Mouse (Mus musculus) forelimb bud, embryonic 11.5 days (tissue): ENCODE results near the gene Pcmt1.

Experiments used
- DNase-seq: peaks from one replicate; pipeline ENCODE4 v3.0.0-alpha.2; 2012; ENCODE audit warnings: low read depth, low spot score

The Pcmt1 gene

GRCm38 (mm10) chr10:7680731-7681301 lies at the start of gene Pcmt1, which contains the start of gene Lats1:
Gene Pcmt1, minus strand, starts transcription at chr10:7681136.
Gene Lats1, plus strand, starts transcription at chr10:7681214.
- peak; percentile 60 for DNase-seq

DNA sequence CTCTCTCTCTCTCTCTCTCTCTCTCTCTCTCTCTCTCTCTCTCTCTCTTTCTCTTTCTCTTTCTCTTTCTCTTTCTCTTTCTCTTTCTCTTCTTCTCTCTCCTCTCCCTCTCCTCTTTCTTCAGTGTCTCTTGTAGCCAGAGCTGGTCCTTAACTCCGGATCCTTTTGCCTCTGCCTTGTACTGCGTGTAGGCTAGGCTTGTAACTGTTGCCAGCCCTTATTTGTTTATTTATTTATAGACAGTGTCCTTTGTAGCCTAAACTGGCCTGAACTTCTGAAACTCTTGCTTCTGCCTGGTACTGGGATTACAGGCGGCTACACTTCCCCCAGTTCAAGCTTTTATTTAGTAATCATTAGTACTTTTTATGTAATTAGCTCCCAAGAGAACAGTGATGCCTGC lies 46.1 kb upstream of the Pcmt1 start:
- no peak for DNase-seq

DNA sequence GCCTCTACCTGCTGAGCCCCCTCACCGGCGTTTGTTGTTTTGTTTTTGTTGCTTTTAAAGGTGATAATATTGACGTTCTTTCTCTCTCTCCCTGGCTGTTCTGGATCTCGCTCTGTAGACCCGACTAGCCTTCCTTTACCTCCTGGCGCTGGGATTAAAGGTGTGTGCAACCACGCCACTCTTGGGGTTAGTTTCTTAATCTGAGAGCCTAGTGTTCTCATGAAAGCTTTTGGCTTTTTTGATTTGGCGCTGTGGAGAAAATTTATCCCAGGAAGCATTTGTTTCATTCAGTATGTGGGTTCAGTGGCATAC lies 45.5 kb upstream of the Pcmt1 start:
- no peak for DNase-seq

GRCm38 (mm10) chr10:7725751-7726500 lies 45.0 kb upstream of the Pcmt1 start, which contains the start of gene Katna1:
Gene Katna1, plus strand, starts transcription at chr10:7726000.
- DNase-seq = peak; percentile 95

DNA sequence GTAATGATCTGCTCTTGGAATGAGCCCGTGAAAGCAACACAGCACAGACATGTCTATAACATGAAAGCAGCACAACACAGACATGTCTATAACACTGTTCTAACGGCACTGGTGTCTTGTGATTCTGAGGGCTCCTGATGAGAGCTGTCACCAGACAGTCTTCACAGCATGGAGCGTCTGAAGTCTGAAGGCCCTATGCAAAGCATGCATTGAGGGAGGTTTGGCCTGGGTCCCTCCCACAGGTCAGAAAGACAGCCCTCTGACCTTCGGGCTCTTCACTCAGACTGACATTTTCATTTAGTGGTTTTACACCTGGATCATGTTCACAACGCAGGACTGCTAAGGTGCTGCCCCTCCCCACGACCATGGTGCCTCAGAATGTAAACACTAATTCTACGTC lies 34.1 kb upstream of the Pcmt1 start:
- no peak for DNase-seq

GRCm38 (mm10) chr10:7712506-7712905 lies 31.6 kb upstream of the Pcmt1 start:
- DNase-seq = no peak

GRCm38 (mm10) chr10:7710121-7710520 lies 29.2 kb upstream of the Pcmt1 start:
- DNase-seq = no peak

DNA sequence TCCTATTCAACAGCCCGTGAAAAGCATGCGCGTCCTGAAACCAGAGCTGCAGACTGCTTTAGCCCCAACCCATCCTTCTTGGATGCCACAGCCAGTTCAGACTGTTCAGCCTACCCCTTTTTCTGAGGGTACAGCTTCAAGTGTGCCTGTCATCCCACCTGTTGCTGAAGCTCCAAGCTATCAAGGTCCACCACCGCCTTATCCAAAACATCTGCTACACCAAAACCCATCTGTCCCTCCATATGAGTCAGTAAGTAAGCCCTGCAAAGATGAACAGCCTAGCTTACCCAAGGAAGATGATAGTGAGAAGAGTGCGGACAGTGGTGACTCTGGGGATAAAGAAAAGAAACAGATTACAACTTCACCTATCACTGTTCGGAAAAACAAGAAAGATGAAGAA lies 21.6 kb upstream of the Pcmt1 start:
- no peak for DNase-seq

DNA sequence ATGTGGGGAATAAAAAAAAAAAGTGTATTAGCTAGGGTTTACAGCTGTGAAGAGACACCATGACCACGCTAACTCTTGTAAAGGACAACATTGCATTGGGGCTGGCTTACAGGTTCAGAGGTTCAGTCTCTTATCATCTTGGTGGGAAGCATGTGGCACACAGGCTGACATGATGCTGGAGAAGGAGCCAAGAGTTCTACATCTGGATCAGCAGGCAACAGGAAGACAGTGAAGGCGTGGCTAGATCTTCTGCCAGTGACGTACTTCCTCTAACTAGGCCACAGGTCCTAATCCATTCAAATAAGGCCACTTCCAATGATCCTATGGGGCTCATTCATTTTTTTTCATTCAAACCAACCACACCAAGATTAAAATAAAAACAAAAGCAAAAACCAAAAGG lies 19.2 kb upstream of the Pcmt1 start:
- no peak for DNase-seq

- DNase-seq = no peak
Measured at GRCm38 (mm10) chr10:7695286-7695685, 14.3 kb upstream of the Pcmt1 start.

- no peak for DNase-seq
Measured at GRCm38 (mm10) chr10:7686902-7687301, 6.0 kb upstream of the Pcmt1 start.

DNA sequence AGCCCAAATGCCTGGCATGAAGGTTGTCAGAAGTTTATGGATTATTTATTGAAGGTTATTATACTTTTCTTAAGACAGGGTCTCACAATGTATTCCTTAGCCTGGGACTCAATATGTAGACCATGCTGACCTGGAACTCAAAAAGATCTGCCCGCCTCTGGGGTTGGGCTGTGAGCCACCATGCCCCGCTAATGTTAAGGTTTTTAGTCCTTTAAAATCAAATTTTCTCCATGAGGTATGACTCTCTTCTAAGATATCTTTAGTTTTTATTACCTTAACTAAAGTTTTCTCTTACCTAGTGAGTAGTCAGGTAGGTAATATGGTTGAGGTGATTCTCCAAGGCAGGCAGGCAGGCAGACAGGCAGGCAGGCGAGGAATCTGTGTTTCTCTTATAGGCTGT lies 1.3 kb upstream of the Pcmt1 start:
- no peak for DNase-seq

- DNase-seq = peak; percentile 55
Measured at GRCm38 (mm10) chr10:7681343-7682025, 548 bp upstream of the Pcmt1 start.

GRCm38 (mm10) chr10:7673673-7674072 lies 7.3 kb downstream of the Pcmt1 start:
- peak; percentile 12 for DNase-seq

DNA sequence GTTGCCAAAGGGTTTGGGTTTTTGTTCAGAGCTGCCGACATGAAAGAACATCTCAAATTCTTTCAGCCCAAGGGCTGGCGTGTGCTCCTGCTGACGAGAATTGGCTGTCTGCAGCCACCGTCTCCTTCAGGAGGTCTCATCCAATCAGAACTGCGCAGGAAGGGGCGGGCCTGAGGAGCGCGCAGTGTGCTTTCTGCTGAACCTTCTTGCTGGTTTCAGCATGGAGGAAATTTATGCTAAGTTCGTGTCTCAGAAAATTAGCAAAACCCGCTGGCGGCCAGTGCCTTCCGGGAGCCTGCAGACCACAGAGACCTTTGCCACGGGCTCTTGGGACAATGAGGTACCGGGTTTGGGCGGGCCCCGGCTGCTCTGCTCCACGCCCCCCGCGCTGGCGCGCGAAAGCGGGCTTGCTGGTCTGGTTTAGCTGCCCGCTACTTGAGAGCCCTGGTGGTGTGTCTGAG lies 13.6 kb downstream of the Pcmt1 start, which contains the start of gene Nup43:
Gene Nup43 (plus strand): TSS at position 162 of the 461 bp plus-strand sequence.
- peak; percentile 91 for DNase-seq

DNA sequence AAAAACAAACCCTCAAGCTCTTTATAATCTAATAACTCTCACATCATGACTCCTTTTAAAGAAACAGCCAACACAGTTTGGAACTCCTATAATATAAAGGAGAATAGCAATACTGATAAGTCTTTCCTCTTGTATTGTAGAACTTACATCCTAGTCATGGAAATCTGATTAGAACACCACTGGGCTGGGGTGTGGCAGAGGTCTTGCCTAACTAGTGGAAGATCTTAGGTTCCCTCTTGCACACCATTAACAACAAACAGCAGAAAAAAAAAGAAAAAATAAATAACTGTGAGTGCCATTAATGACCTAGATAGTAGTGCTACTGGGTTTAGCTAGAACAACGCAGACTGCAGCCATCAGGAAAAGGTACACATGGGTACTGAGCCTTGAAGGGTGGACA lies 16.0 kb downstream of the Pcmt1 start:
- DNase-seq = no peak

GRCm38 (mm10) chr10:7664027-7664526 lies 16.9 kb downstream of the Pcmt1 start:
- no peak for DNase-seq

DNA sequence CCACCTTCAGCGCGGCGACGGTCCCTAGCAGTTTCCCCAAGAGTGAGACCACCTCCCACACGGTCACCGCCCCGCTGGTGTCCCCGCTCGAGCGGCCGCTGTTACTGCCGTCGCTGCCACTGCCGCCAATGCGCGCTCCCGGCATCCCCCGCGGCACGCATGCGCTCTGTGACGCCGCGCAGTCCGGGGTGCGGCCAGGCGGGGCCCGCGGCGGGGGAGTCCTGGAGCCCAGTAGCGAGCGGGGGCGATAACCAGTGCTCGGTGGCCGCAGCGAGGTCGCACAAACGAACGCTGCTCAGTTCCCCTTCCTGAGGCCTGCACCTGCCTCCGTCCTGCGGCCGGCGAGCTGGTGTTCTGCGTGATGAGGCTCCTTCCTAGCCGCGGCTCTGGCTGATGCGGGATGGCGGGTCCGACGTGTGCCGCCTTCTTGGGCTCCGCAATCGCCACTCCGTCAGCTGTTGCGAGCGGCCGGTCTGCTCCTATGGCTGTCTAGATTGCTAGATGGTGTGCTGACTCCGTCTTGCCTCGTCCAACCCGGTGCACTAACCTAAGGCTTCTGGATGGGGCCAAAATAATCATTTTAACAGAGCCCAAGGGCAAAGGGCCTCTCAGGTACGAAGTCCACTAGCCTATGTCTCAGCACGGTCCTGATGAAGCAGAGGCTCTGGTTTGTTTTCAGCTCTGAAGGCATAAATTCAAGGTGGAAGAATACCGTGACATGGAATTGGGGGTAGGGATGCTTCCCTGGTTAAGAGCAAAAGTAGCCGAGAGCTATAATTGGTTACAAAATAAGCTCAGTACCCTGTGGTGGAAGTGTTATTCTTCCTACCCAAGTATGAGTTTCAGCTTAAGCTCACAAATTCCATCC lies 17.5 kb downstream of the Pcmt1 start:
- DNase-seq = peak; percentile 81

- DNase-seq = peak; percentile 67
Measured at GRCm38 (mm10) chr10:7662471-7663141, 18.3 kb downstream of the Pcmt1 start.

DNA sequence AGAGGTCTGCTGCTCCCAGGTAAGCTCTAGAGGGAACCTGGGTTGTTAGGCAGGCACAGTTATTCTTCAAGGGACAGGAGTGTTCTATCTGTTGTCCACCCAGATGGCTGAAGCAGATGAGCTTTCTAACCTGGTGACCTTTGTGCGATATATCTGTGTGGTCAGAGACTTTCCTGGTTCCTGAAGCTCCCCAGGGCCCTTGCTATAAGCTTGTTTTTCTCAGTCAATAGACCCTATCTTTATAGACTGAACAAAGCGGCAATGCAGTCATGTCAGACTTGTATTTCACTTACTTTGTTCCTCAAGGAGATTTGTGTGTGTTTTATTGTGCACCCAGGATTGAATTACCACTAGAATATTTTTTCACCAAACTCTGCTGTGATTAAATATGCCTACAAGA lies 29.9 kb downstream of the Pcmt1 start:
- no peak for DNase-seq

- no peak for DNase-seq
Measured at GRCm38 (mm10) chr10:7649059-7649458, 31.9 kb downstream of the Pcmt1 start.
